Mouse (Mus musculus): ENCODE data around the gene Spsb1. TPM values are rescaled to one million over a fixed set of nuclear protein-coding genes. Genes with fewer than 3 reads are reported as not detected.

The Spsb1 gene
- polyA plus RNA-seq, 1 experiment from 2014 or later = 5.1 TPM

DNA sequence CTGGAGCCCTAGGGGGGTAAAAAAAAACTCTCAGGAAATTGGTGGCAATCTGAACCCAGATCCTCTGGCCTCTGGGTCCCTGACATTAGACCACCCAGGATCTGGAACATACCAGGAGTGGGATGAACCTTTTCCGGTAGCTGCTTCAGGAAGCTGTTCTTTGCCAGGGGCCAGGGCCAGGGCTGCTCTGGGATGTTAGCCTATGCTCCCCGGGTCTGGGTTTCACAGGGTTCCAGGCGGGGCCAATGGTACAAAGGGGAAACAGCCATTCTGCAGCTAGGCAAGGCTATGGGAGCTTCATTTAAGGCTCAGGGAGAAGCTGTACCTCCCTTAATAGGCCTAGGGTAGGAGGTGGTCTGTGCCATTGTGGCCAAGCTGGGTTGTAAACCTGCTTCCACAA, 9.9 kb upstream of the Spsb1 start:
- Histone ChIP-seq H3K4me1 (ENCODE audit: control insufficient read depth, insufficient read depth, low read length) (no peaks in the 10 kb centered on the region), H3K4me3 (ENCODE audit: low read depth, low read length) (no peak overlapping the region), H3K36me3 (ENCODE audit: control insufficient read depth, insufficient read depth, low read length) (no peaks in the 10 kb centered on the region), H3K9me3 (replicated peaks; ENCODE audit: control insufficient read depth, low read length, poor library complexity, severe bottlenecking) (no peaks in the 10 kb centered on the region), H3K4me2 (ENCODE audit: low read length) (no peak overlapping the region), H3K27ac (ENCODE audit: low read length) (no peak overlapping the region), H3K27me3 (ENCODE audit: control insufficient read depth, insufficient read depth, low read depth, low read length) (no peaks in the 10 kb centered on the region; the same call in 1 of the 2 replicates), H3K9ac (ENCODE audit: low read depth, low read length) (no peak overlapping the region)
- ATAC-seq = no peak
- 71% methylated on average over 3 of the region's 3 CpGs for WGBS

DNA sequence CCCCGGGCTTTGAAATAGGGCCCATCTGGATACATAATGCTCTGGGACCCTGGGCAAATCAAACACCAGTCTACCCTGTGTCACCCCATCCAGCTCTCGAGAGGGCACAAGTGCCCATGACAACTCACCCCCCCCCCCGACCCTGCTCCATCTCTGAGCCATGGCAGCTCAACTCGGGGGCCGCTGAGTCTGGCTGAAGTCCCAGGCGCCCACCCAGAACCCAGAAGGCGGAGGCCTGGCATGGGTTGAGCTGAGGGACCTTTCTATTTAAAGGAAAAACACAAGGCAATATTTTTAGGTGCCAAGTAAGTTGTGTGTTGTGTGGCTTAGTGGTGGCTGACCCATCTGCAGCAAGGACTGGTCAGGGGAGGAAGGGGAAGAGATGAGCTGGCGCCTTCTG, 9.4 kb upstream of the Spsb1 start:
- H3K9me3 ChIP-seq (replicated peaks; ENCODE audit: control insufficient read depth, low read length, poor library complexity, severe bottlenecking) = no peaks in the 10 kb centered on the region
- H3K4me1 ChIP-seq (ENCODE audit: control insufficient read depth, insufficient read depth, low read length) = no peaks in the 10 kb centered on the region
- H3K4me2 ChIP-seq (ENCODE audit: low read length) = no peak overlapping the region
- no peak overlapping the region for H3K27ac ChIP-seq (ENCODE audit: low read length)
- 82% methylated on average over 8 of the region's 8 CpGs for WGBS
- H3K9ac ChIP-seq (ENCODE audit: low read depth, low read length) = no peak overlapping the region
- H3K4me3 ChIP-seq (ENCODE audit: low read depth, low read length) = no peak overlapping the region
- no peak for ATAC-seq
- H3K27me3 ChIP-seq (ENCODE audit: control insufficient read depth, insufficient read depth, low read depth, low read length) = no peaks in the 10 kb centered on the region; the same call in 1 of the 2 replicates
- no peaks in the 10 kb centered on the region for H3K36me3 ChIP-seq (ENCODE audit: control insufficient read depth, insufficient read depth, low read length)

DNA sequence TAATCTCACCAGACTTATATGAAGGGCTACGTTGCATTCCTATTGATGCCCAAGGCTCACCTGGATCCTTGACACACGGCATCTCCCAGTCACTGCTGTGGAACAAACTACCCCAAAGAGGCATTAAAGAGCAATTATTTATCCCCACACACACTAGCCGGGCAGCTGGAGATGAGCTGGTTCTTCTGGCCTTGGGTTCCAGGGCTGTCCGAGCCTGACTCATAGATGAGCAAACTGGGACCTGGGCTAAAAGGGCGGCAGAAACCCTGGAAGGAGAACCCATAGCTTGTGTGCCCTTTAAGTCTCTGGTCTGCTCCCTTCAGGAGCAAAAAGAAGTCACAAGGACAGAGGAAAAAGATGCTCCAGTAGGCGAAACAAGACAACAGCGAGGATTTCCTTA, 5.5 kb upstream of the Spsb1 start:
- ATAC-seq = no peak
- Histone ChIP-seq H3K27me3 (ENCODE audit: control insufficient read depth, insufficient read depth, low read depth, low read length) (peaks cover 16% of the 10 kb centered on the region), H3K36me3 (ENCODE audit: control insufficient read depth, insufficient read depth, low read length) (no peaks in the 10 kb centered on the region), H3K9me3 (replicated peaks; ENCODE audit: control insufficient read depth, low read length, poor library complexity, severe bottlenecking) (no peaks in the 10 kb centered on the region), H3K4me1 (ENCODE audit: control insufficient read depth, insufficient read depth, low read length) (peaks cover under 1% of the 10 kb centered on the region; the same call in 1 of the 2 replicates), H3K4me3 (ENCODE audit: low read depth, low read length) (no peak overlapping the region), H3K27ac (ENCODE audit: low read length) (no peak overlapping the region), H3K4me2 (ENCODE audit: low read length) (no peak overlapping the region), H3K9ac (ENCODE audit: low read depth, low read length) (no peak overlapping the region)
- WGBS = 89% methylated on average over 7 of the region's 7 CpGs

- Histone ChIP-seq H3K27ac (ENCODE audit: low read length) (no peak overlapping the region), H3K4me3 (ENCODE audit: low read depth, low read length) (no peak overlapping the region), H3K9me3 (replicated peaks; ENCODE audit: control insufficient read depth, low read length, poor library complexity, severe bottlenecking) (no peaks in the 10 kb centered on the region), H3K4me1 (ENCODE audit: control insufficient read depth, insufficient read depth, low read length) (peaks cover 5% of the 10 kb centered on the region; the same call in 1 of the 2 replicates), H3K4me2 (ENCODE audit: low read length) (no peak overlapping the region), H3K9ac (ENCODE audit: low read depth, low read length) (no peak overlapping the region), H3K36me3 (ENCODE audit: control insufficient read depth, insufficient read depth, low read length) (no peaks in the 10 kb centered on the region), H3K27me3 (ENCODE audit: control insufficient read depth, insufficient read depth, low read depth, low read length) (peaks cover 16% of the 10 kb centered on the region)
- 52% methylated on average over 10 of the region's 10 CpGs for whole genome bisulfite sequencing
- ATAC-seq = no peak
These were observed 5.0 kb upstream of the Spsb1 start for GRCm38 (mm10) chr4:149959816-149960215.

DNA sequence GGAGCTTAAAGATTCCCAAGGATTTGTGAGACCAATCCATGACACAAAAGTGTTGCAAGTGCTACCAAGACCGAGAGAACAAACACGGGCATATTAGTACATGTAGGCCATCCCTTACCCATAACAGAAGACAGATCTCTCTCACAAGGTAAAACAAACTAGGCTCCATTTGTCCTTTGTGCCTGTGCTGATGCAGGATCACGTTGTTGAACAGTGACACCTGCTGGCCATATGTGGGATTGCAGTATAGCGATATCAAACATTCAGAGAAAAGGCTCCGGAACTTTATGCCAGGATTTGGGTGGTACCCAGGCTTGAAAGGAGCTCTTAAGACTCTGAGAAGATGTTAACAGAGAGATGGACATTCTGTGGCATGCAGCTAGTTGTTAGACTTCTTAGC, 3.7 kb upstream of the Spsb1 start:
- H3K4me1 ChIP-seq (ENCODE audit: control insufficient read depth, insufficient read depth, low read length) = peaks cover 12% of the 10 kb centered on the region
- H3K27me3 ChIP-seq (ENCODE audit: control insufficient read depth, insufficient read depth, low read depth, low read length) = peaks cover 16% of the 10 kb centered on the region
- no peak for ATAC-seq
- no peak overlapping the region for H3K4me3 ChIP-seq (ENCODE audit: low read depth, low read length)
- H3K9me3 ChIP-seq (replicated peaks; ENCODE audit: control insufficient read depth, low read length, poor library complexity, severe bottlenecking) = no peaks in the 10 kb centered on the region
- 3% methylated on average over 5 of the region's 5 CpGs for WGBS
- H3K9ac ChIP-seq (ENCODE audit: low read depth, low read length) = no peak overlapping the region
- H3K27ac ChIP-seq (ENCODE audit: low read length) = no peak overlapping the region
- H3K36me3 ChIP-seq (ENCODE audit: control insufficient read depth, insufficient read depth, low read length) = no peaks in the 10 kb centered on the region
- H3K4me2 ChIP-seq (ENCODE audit: low read length) = no peak overlapping the region

- no peaks in the 10 kb centered on the region for H3K36me3 ChIP-seq (ENCODE audit: control insufficient read depth, insufficient read depth, low read length)
- H3K4me1 ChIP-seq (ENCODE audit: control insufficient read depth, insufficient read depth, low read length) = peaks cover 13% of the 10 kb centered on the region
- no peaks in the 10 kb centered on the region for H3K9me3 ChIP-seq (replicated peaks; ENCODE audit: control insufficient read depth, low read length, poor library complexity, severe bottlenecking)
- H3K9ac ChIP-seq (ENCODE audit: low read depth, low read length) = no peak overlapping the region
- peaks cover 30% of the 10 kb centered on the region for H3K27me3 ChIP-seq (ENCODE audit: control insufficient read depth, insufficient read depth, low read depth, low read length)
- H3K27ac ChIP-seq (ENCODE audit: low read length) = no peak overlapping the region
- no peak for ATAC-seq
- WGBS = 54% methylated on average over 13 of the region's 13 CpGs
- no peak overlapping the region for H3K4me2 ChIP-seq (ENCODE audit: low read length)
- H3K4me3 ChIP-seq (ENCODE audit: low read depth, low read length) = no peak overlapping the region
These were observed 1.2 kb upstream of the Spsb1 start for GRCm38 (mm10) chr4:149956048-149956447.

DNA sequence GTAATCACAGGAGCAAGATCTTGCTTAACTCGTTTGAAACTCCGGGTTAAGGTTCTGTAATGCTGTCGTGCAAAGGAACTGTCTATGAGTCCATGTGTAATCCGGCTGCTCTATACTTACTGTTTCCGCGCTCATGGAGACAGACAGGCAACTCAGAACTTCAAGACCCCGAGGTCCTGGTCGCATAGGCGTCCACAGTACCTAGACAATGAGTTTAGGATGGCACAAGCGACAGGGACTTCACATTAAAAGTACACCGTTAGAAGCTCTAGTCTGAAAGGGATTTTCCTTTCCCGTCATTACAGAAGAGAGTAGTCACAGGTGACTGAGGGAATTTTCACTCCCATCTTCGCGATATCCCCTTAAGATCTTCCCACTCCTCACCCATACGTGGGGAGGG, 788 bp upstream of the Spsb1 start:
- Histone ChIP-seq H3K27me3 (ENCODE audit: control insufficient read depth, insufficient read depth, low read depth, low read length) (peaks cover 31% of the 10 kb centered on the region), H3K4me1 (ENCODE audit: control insufficient read depth, insufficient read depth, low read length) (peaks cover 13% of the 10 kb centered on the region), H3K27ac (ENCODE audit: low read length) (no peak overlapping the region), H3K4me3 (ENCODE audit: low read depth, low read length) (no peak overlapping the region; the same call in 1 of the 2 replicates), H3K9ac (ENCODE audit: low read depth, low read length) (no peak overlapping the region), H3K9me3 (replicated peaks; ENCODE audit: control insufficient read depth, low read length, poor library complexity, severe bottlenecking) (no peaks in the 10 kb centered on the region), H3K4me2 (ENCODE audit: low read length) (peak overlapping the region; percentile 99; the same call in 1 of the 2 replicates), H3K36me3 (ENCODE audit: control insufficient read depth, insufficient read depth, low read length) (no peaks in the 10 kb centered on the region)
- WGBS = 14% methylated on average over 15 of the region's 15 CpGs
- no peak for ATAC-seq

- H3K27me3 ChIP-seq (ENCODE audit: control insufficient read depth, insufficient read depth, low read depth, low read length) = peaks cover 31% of the 10 kb centered on the region
- peak; percentile 19; the same call in 1 of the 2 replicates for ATAC-seq
- H3K4me1 ChIP-seq (ENCODE audit: control insufficient read depth, insufficient read depth, low read length) = peaks cover 13% of the 10 kb centered on the region
- no peak overlapping the region for H3K27ac ChIP-seq (ENCODE audit: low read length)
- peak overlapping the region; percentile 64 for H3K9ac ChIP-seq (ENCODE audit: low read depth, low read length)
- H3K36me3 ChIP-seq (ENCODE audit: control insufficient read depth, insufficient read depth, low read length) = no peaks in the 10 kb centered on the region
- H3K9me3 ChIP-seq (replicated peaks; ENCODE audit: control insufficient read depth, low read length, poor library complexity, severe bottlenecking) = no peaks in the 10 kb centered on the region
- peak overlapping the region; percentile 99 for H3K4me2 ChIP-seq (ENCODE audit: low read length)
- WGBS = 6% methylated on average over 32 of the region's 32 CpGs
- H3K4me3 ChIP-seq (ENCODE audit: low read depth, low read length) = peak overlapping the region; percentile 59
These were observed 992 bp downstream of the Spsb1 start for GRCm38 (mm10) chr4:149953621-149954481.

- no peaks in the 10 kb centered on the region for H3K9me3 ChIP-seq (replicated peaks; ENCODE audit: control insufficient read depth, low read length, poor library complexity, severe bottlenecking)
- peaks cover 13% of the 10 kb centered on the region for H3K4me1 ChIP-seq (ENCODE audit: control insufficient read depth, insufficient read depth, low read length)
- no peak overlapping the region for H3K9ac ChIP-seq (ENCODE audit: low read depth, low read length)
- ATAC-seq = no peak
- H3K4me2 ChIP-seq (ENCODE audit: low read length) = no peak overlapping the region
- H3K4me3 ChIP-seq (ENCODE audit: low read depth, low read length) = no peak overlapping the region
- no peaks in the 10 kb centered on the region for H3K36me3 ChIP-seq (ENCODE audit: control insufficient read depth, insufficient read depth, low read length)
- peaks cover 28% of the 10 kb centered on the region for H3K27me3 ChIP-seq (ENCODE audit: control insufficient read depth, insufficient read depth, low read depth, low read length)
- no peak overlapping the region for H3K27ac ChIP-seq (ENCODE audit: low read length)
- WGBS = 70% methylated on average over 9 of the region's 9 CpGs
These were observed 2.6 kb downstream of the Spsb1 start for GRCm38 (mm10) chr4:149952201-149952600.

Measured in midbrain, embryonic 16.5 days (tissue).